Mouse (Mus musculus) kidney, adult 2 months (tissue): Measurements from ENCODE around the gene Aen.
A peak's percentile ranks its signal among the peaks of the same experiment; 100 is the strongest.

Source experiments
- CTCF ChIP-seq: fragments of 200-500 bp; conservative IDR thresholded peaks from 2 replicates; pipeline ENCODE4 v1.5.1; 2011; ENCODE audit warnings: low read depth, mild to moderate bottlenecking, control low read depth, low read length, moderate library complexity, mixed read lengths; ENCODE audit not compliant: insufficient read depth, insufficient read length
- POLR2A ChIP-seq: fragments of 200-500 bp; IDR thresholded peaks from one replicate; pipeline ENCODE4 v1.6.1; 2011; ENCODE audit warnings: low read depth, low read length, control low read depth

DNA sequence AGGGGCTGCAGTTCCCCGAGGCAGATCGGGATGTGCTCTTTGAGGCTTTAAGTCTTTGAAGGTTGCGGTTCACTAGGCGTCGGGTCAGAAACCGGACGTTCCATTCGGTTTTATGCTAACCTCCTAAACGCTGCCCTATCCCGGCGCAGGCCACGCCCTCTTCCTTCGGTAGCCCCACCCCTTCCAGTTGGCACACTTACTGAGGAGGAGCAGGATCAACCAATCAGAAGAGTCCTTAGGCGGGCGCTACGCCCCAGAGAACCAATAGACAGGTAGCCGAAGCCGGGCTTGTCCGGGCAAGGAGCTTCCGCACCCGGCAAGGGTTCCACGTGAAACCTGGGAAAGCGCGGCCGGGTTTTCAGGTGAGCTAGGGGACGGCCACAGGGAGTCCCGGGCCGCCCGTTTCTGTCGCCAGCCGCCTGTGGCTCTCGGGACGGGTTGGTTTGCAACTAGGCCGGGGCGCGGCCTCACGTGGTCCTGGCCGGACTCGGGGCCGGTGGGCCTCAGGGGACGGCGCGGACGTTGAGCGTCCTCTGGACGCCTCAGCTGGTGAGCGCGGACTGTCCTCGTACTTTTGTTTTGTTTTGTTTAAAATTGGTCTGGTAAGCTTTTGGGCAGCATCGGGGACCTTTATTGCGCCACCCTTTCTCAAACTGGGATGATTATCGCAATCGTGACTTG, at the start of gene Aen:
- no peak for TF ChIP-seq CTCF
- TF ChIP-seq POLR2A = peak; percentile 18
